Mouse (Mus musculus) kidney, postnatal 10 days (tissue): ENCODE measurements around the gene Cybrd1.

Experiments
- DNase-seq: peaks from one replicate; pipeline ENCODE4 v3.0.0; 2021; ENCODE audit warnings: mixed read lengths

Gene Cybrd1

DNA sequence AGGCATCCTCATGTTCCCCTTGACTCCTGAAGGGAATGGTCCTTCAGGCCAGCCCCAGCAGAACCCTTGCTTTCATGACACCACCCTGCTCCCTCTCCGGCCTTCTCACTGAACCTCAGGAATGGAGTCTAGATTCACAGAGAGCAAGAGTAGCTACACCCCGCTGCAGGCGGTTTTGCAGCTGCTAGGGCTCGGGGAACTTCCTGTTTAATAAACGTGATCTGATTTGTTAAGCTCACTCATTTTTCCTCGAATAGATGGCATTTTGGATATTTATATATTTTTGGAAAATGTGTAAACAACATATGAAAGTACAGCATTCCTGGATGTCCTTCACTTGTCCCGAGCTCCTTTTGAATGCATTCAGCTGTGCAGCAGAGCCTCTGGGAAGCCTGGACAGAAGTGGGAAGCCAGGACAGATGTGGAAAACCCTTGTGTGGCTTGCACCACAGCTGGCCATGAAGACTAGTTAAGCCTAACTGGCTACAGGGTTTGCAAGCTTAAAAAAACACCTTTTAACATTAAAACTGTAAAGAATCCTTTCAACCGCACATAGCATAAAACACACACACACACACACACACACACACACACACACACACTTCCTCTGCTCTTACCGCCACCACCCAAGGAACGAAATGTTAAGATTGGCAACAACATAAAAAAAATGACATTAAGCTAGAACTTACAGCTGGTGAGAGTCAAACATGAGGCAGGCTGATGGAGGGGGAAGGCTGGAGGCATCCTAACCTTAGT, 10.2 kb downstream of the Cybrd1 start:
- DNase-seq = no peak

DNA sequence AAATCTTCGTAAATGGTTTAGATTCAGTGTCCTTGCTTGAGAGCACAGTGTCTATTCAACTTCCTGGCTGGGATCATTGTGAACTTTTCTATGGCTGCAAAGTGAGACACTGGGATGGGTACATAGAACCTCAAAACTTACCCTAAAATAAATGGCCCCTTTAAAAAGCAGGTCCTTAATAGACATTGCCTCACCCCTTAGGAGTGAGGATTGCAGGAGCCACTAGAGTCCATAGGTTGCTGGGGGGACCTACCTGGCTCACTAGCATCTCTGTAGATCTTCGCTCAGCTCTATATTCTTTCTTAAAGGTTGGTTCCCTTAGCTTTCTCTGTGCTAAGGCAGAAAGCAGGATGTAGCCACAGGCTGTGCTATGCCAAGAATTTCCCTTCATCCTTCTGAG, 12.6 kb downstream of the Cybrd1 start:
- no peak for DNase-seq

DNA sequence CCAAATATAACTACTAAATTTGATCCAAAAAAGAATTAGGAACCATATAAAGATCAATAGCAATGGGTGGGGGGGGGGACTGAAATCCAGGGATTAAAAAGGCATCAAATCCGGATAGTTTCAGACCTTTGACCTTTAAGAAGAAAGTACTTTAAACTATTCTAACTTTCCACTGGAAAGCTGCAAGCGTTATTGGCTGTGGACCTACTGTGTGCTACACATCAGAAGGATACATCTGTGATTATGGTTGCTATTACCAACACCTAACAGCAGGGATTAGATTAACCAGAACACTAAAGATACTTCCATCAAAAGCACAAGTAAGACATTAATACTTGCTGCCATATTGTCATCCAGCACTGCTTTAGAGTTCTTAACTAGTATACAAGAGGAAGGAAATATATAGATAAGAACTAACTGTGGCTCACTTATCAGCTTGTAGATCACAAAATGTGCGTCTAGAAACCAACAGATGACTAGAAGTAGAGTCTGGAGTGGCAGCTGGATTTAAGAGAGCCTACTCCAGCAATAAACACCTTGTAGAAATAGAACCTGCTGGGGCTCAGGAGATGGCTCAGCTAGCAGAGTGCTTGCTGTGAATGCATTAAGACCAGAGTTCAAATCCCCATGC, 14.3 kb downstream of the Cybrd1 start:
- DNase-seq = no peak

DNA sequence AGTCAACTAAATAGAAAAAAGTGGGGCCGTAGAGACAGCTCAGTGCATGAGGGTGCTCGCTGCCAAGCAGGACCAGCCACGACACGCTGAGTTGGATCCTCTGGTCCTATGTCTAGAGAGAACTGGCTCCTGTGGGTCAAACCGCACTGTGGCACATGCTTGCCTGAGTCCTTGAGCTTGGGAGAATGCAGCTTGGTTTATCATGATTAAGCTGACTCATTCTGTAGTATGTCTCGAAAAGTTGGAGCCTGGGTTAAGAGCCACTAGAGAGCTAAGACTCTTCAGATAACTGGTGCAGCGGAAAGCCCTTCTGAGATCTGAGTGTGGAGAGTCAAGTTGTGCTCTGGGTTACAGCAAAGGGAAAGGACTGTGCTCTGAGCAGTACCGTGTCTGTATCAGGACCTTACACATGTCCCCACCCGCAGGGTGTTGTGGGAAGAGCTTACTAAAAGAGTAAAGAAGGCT, 16.4 kb downstream of the Cybrd1 start:
- no peak for DNase-seq

DNA sequence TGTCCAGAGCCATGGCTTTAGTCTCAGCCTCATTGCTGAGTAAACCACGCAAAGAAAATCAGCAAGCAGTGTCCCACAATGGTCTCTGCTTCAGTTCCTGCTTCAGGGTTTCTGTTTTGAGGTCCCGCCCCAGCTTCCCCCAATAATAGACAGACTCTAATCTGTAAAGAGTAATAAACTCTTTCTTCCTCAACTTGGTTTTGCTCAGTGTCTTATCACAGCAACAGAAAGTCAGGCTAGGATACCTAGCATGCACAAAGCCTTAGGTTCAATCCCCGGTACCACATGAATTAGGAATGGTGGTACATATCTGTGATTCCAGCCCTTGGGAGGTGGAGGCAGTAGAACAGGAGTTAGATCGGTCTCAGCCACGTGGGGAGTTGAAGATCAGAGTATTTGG, 17.1 kb downstream of the Cybrd1 start:
- no peak for DNase-seq

DNA sequence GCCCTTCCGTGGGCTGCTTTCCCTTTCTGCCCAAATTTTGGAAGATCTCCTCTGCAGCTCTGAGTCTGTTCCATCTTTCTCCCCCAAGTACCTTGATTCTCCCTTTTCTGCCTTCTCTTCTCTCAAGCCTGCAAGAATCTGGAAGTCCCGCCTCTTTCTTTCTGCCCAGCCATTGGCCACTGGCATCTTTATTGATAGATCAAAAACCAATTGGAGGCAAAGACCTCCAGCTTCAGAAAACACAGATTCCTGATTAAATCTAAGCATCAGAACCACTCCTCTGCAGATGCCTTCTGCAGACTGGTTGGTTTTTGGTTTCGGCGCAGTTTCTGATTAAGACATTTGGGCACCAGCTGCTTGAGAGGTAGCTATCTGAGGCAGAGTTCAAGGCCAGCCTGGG, 22.9 kb downstream of the Cybrd1 start:
- DNase-seq = no peak

DNA sequence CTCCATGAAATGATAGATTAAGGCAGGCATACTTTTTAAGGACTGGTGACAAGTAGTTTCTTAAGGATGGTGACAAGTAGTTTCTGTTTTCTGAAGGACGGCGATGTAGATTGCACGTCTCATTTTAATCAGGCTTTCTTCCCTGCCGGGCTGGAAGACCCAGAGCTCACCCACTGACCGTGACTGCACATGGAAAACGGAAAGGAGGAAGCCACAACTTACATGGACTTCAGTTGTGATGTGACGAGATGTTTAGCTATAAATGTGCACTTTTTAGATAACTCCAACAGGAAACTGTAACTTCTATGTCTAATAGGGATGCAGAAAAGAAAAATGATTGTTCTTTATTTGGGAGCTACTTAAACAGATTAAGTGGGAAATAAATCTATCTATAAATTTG, 24.7 kb downstream of the Cybrd1 start:
- DNase-seq = no peak

DNA sequence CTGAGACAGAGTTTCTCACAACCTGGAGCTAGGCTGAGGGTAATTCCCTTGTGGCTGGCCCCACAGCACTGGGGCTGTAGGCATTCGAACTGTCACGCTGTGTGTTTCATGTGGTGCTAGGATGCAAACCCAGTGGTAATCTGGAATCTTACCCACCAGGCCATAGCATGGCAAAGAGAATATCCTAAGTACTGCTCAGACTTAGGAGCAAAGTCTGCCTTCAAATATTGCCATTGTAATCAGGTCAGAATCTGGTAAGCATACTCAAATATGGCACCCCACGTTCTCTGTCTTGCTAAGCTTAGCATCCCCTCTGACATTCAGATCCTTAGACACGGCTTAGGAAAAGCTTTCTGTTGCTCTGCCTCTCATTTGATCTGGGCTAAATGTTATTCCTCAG, 28.1 kb downstream of the Cybrd1 start:
- no peak for DNase-seq

DNA sequence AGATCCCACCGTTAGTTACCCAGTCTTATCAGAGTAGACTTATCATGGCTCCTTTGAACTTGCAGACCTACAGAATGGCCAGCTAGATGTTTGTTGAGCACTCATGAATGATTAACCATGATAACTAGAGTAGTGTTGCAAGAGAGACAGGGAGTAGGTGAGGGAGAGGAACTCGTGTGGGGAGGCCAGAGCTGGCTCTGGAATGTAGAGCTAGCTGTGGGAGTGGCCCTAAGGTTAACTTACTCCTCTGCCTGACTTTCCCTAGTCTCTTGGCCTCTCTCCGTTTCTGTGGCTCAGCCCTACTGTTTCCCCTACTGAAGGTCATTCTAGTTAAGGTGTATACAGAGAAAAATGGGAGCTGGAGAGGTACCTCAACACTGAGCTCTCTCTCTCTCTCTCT, 28.5 kb downstream of the Cybrd1 start:
- peak; percentile 63 for DNase-seq

DNA sequence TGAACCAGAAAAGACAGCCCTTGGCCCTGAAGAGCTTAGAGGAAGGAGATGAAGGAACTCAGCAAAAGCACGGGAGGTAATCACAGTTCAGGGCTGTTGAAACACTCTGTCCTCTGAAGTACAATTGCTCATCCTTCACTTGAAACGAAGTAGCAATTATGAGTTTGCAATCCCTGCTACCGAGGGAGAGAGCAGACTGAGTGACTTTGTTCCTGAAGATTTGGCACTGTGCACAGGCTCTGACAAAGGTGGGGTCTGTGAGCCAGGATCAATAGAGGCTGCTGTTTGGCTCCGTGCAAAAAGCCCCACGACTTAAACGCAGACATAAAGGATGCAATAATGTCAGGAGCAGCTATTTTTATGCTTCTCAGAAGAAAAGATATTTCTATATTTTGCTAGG, 30.1 kb downstream of the Cybrd1 start:
- no peak for DNase-seq

DNA sequence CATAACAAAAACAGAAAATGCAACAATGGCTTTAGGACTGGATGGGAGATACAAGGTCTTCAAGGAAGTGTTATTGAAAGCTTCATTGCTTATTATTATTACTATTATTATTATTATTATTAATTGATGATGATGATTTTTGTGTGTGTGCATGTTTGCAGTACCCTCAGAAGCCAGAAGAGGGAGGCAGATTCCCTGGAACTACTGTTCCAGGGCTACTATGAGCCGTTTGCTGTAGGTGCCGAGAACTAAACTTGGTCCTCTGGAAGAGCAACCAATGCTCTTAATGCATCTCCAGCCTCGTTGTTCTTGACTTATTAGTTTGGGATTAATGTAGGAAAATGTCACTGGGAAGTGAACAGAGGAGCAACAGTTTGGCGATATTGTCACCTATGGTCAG, 34.4 kb downstream of the Cybrd1 start:
- DNase-seq = no peak

DNA sequence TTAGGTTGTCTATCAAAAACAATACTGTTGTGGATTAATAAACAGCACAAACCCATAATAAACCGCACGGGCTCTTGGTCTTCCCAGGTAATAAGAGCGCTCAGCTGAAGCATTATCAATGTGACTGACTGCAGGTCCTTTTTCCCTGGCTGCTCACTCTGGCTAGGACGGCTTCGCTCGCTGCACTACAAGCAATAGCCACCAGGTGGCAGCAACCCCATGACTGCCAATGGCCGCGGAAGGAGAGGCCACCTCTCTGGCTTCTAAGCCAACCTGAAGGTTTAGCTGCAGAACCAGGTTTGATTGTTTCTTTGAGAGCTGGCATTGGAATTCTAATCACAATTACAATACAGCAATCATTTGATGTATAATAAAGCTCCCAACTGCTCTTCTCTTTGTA, 37.8 kb downstream of the Cybrd1 start:
- peak; percentile 84 for DNase-seq

DNA sequence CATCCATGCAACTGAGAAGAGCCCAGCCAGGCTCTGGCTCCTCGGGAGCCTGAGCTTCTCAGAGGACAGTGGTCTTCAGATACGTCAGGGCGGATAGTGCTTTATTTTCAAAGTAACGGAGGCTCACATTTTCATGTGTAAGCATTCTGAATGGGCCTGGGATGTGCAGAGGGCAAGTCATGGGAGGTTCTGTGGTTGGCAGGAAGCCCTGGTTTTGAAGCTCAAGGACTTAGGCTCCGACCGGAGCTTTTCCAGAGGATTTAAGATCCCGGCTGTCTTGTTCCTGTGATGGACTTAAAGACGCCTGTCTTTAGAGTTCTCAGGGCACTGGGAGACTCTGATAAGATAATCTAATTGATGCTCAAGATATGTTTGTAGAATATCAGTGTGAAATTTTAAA, 38.7 kb downstream of the Cybrd1 start:
- no peak for DNase-seq

DNA sequence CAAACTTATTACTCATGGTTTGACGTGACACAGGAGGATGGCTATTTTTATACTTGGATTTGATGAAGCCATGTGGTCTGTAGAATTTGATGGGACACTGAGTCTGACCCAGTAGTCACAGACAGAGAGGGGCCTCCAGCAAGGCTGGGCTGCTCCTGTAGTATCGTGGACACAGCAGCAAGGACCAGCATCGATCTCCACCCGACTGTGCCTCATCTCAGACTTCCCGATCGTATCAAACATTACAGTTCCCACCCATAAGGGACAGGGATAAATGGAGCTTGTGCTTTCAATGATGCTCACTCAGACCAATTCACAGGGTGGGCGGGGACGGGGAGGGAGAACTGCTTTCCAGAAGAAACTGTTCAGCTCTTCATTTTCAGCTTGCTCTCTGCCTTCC, 40.2 kb downstream of the Cybrd1 start:
- DNase-seq = no peak

DNA sequence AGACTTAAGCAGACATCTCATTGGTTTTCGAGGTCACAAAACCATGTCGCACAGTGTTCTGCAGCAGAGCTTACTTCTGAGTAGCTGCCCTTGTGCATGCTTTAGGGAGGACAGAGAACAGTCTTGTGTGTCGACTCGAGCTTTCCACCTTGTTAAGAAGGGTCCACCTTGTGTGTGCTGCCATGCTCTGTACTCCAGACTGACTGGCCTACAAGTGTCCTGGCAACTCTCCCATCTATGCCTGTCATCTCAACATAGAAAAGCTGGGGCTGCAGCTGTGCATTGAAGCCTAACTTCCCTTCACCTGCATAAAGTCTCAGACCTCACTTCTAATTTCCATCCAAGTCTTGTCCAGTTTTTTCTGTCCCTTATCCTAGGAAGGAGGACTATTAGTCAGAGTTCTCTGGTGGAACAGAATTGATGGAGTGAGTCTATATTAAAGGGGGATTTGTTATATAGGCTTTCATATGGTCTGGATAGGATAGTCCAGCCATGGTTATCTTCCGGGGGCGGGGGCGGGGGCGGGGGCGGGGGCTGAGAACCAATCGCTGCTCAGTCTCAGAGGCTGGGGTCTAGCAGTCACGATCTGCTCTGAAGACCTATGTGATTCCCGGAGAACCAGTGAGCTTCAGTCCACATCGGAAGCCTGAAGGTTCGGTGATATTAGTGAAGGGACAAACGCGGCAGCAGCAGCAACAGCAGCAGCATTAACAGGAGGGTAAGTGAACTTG, 42.0 kb downstream of the Cybrd1 start:
- no peak for DNase-seq

DNA sequence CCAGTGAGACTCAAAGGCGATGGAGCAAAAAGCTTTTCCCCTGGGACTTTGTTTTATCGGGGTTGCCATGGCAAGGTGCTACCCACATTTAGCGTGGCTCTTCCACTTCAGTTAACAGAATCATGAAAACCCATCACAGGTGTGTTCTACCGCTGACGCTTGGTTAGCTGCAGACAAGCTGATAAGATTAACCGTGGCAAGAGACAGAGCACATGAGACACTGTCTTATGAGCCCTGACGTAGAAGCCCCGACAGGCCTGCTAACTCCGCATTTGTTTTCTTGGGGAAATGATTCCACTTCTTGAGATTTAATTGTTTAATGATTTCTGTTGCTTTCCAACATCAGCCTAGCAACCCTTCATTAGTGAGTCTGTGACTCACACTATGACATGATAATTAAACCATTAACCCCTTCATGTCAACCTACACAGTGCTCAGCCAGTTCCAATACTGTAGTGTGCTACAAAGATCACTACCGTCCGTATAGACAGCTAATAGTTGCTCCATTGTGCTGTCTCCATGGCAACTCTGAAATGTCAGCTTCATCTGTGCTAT, 42.7 kb downstream of the Cybrd1 start:
- DNase-seq = no peak

DNA sequence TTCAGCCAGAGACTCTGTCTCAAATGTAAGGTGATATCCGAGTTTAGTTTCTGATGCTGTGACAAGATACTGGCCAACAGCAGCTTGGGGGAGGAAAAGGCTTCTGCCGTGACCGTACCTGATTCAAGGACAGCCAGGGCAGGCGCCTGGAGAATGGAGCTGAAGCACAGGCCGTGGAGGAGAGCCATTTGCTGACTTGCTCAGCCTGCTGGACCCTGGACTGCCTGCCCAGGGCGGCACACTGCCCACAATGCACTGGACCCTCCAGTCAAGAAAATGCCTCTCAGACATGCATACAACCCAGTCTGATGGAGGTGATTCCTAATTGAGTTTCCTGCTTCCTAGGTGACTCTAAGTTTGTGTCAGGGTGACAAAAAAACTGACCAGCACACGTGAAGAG, 43.8 kb downstream of the Cybrd1 start:
- DNase-seq = peak; percentile 31

DNA sequence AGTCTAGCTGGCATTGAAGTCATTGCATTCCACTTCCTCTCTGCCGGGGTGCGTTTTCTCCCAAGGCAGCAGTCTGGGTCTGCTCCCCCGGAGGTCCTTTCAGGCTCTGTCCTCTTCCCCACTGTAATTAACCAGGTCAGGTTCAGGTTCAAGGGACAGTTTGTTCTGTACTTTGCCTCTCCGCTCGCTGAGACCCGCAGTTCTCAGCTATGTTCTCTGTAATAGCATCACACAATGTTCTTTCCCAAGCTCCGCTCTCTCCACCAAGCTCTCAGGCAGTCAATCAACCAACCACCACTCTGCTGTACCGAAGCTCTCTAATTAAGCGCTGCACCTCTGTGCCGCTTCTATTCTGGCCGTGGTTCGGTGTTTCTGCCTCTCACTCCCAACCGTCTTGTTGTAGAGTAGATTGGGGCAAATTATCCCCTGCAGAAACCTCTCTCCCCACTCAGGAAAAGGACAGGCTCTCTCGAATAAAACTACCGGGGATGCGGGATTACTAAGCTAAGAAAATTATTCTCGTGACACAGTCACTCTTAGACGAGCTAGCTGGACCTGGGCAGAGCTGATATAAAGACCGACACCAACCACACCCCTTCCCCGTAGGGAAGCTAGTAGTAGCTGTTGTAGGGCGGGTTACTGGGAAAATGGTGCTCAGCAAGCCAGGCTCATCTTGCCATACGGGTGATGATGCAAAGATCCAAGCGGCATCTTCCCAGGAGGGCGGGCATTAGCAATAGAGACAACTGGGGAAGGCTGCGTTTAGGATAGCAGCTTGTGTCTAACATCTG, 45.3 kb downstream of the Cybrd1 start:
- no peak for DNase-seq

DNA sequence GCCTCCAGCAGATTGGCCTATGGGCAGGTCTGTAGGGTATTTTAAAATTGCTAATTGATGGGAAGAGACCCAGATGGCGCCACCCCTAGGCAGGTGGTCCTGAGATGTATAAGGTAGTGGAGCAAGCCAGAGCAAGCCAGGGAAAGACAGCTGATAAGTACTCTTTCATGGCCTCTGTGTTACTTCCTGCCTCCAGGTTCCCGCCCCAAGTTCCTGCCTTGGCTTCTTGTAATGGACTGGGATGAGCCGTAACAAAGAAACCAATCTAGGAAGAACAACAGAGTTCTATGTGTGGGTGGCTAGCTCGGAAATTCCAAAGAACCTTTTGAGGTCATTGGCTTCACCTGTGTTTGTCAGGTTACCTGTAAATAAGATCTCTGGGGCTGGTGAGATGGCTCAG, 49.5 kb downstream of the Cybrd1 start:
- DNase-seq = no peak

DNA sequence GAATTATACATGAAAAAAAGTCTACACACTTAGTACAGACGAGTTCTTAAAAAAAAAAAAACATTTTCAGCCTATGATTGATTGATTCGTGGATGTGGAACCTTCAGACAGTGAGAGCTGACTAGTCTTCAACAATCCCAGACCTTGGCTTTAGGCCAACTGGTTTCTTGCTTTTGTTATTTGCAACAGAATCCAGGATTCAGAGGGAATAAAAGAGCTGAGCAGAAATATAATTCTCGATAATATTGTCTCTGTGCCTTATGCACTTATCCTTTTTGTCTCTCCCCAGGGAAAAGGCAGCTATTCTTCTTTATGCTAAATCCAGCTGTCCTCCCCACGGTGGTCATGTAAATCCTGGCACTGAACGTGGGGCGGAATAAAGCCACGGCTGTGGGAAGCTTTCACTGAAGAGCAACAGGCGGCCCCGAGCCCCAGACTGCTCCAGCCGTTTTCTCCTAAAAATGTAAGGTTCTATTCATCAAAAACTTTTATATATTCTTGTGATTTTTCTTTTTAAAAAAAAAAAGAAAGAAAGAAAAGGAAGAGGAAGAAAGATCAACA, 50.8 kb downstream of the Cybrd1 start:
- DNase-seq = peak; percentile 36

DNA sequence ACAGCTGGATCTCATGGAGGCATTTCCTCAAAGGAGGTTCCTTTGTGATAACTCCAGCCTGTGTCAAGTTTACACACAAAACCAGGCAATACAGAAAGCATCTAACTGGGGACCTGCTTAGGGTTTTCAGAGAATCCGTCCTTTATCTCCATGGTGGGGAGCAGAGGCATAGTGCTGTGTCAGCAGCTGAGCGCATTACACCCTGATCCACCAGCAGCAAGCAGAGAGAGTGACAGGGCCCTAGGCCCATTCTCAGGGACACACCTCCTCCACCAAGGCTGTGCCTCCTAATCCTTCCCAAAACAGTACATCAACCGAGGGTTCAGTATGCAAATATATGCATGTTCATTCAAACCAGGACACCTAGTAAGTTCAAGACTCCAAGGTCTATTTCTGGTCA, 55.3 kb downstream of the Cybrd1 start:
- DNase-seq = no peak
